Mouse (Mus musculus): ENCODE measurements around the gene Fhad1. TPM values are rescaled to one million over a fixed set of nuclear protein-coding genes. Genes with fewer than 3 reads are reported as not detected.
A peak's percentile ranks its signal among the peaks of the same experiment; 100 is the strongest.

Gene Fhad1
- total RNA-seq, 2 experiments from 2014 or later: 0.83 TPM; not detected in 1

GRCm38 (mm10) chr4:141930001-141930400, 84.9 kb downstream of the Fhad1 start:
- DNase-seq: no peak

GRCm38 (mm10) chr4:141928881-141929281, 86.0 kb downstream of the Fhad1 start:
- peak; percentile 28 for DNase-seq

- no peak for DNase-seq
Measured at GRCm38 (mm10) chr4:141925781-141926345, 89.0 kb downstream of the Fhad1 start.

- DNase-seq: no peak
Measured at GRCm38 (mm10) chr4:141923961-141924360, 90.9 kb downstream of the Fhad1 start.

- DNase-seq: no peak
Measured at GRCm38 (mm10) chr4:141920391-141920790, 94.5 kb downstream of the Fhad1 start.

- no peak for DNase-seq
Measured at GRCm38 (mm10) chr4:141917735-141918419, 97.0 kb downstream of the Fhad1 start.

- DNase-seq: peak; percentile 42
Measured at GRCm38 (mm10) chr4:141914040-141914439, 100.8 kb downstream of the Fhad1 start.

- peak; percentile 29 for DNase-seq
Measured at GRCm38 (mm10) chr4:141913201-141913993, 101.5 kb downstream of the Fhad1 start.

- no peak for DNase-seq
Measured at GRCm38 (mm10) chr4:141904710-141905109, 110.2 kb downstream of the Fhad1 start.

- no peak for DNase-seq
Measured at GRCm38 (mm10) chr4:141902479-141902858, 112.4 kb downstream of the Fhad1 start.

GRCm38 (mm10) chr4:141901711-141902478, 113.0 kb downstream of the Fhad1 start:
- DNase-seq: no peak

GRCm38 (mm10) chr4:141900421-141900820, 114.5 kb downstream of the Fhad1 start:
- no peak for DNase-seq

- no peak for DNase-seq
Measured at GRCm38 (mm10) chr4:141899936-141900335, 114.9 kb downstream of the Fhad1 start.

GRCm38 (mm10) chr4:141898905-141899304, 116.0 kb downstream of the Fhad1 start:
- DNase-seq: no peak

- DNase-seq: no peak
Measured at GRCm38 (mm10) chr4:141897838-141898237, 117.0 kb downstream of the Fhad1 start.

- no peak for DNase-seq
Measured at GRCm38 (mm10) chr4:141897225-141897624, 117.7 kb downstream of the Fhad1 start.

- no peak for DNase-seq
Measured at GRCm38 (mm10) chr4:141895772-141896171, 119.1 kb downstream of the Fhad1 start.

GRCm38 (mm10) chr4:141893157-141893784, 121.6 kb downstream of the Fhad1 start:
- DNase-seq: no peak

- DNase-seq: no peak
Measured at GRCm38 (mm10) chr4:141886385-141886968, 128.4 kb downstream of the Fhad1 start.

- no peak for DNase-seq
Measured at GRCm38 (mm10) chr4:141885451-141885850, 129.4 kb downstream of the Fhad1 start.

- no peak for DNase-seq
Measured at GRCm38 (mm10) chr4:141882858-141883257, 132.0 kb downstream of the Fhad1 start.

GRCm38 (mm10) chr4:141881950-141882349, 132.9 kb downstream of the Fhad1 start:
- DNase-seq: no peak

All from gastrocnemius, postnatal 25 days (tissue).